Mouse (Mus musculus) intestine, postnatal 0 days (tissue): ENCODE measurements at regions not wholly inside any gene's neighbourhood (a gene's known extent, or its start where the extent isn't known, plus 50 kb on each side); places are given as distances from the start of the nearest gene placed in this dataset.

Experiments
- ATAC-seq: fragments of 200-750 bp; cut with Nextera tagmentation; 2 replicates; pipeline ENCODE4 v1.8.0; 2017; ENCODE audit warnings: mild to moderate bottlenecking, moderate TSS enrichment, moderate library complexity
- H3K27ac ChIP-seq: fragments of 300-500 bp; sonication (generic); 2 replicates; pipeline ENCODE4 v1.5.1; 2014; ENCODE audit warnings: mild to moderate bottlenecking, low read depth, low read length, moderate library complexity
- H3K27me3 ChIP-seq: fragments of 300-500 bp; sonication (generic); replicated peaks from 2 replicates; pipeline ENCODE4 v1.6.1; 2014; ENCODE audit warnings: low read length, mixed read lengths; ENCODE audit not compliant: control insufficient read depth, insufficient read depth
- H3K36me3 ChIP-seq: fragments of 300-500 bp; sonication (generic); 2 replicates; pipeline ENCODE4 v1.6.1; 2014; ENCODE audit warnings: mild to moderate bottlenecking, moderate library complexity; ENCODE audit not compliant: control insufficient read depth, insufficient read depth
- H3K4me1 ChIP-seq: fragments of 300-500 bp; sonication (generic); replicated peaks from 2 replicates; pipeline ENCODE4 v1.6.1; 2014; ENCODE audit warnings: antibody characterized with exemption, low read length, mixed read lengths; ENCODE audit not compliant: control insufficient read depth, insufficient read depth
- H3K4me2 ChIP-seq: fragments of 300-500 bp; sonication (generic); replicated peaks from 2 replicates; pipeline ENCODE4 v1.6.1; 2014; ENCODE audit warnings: low read depth, mild to moderate bottlenecking, moderate library complexity
- H3K4me3 ChIP-seq: fragments of 300-500 bp; sonication (generic); 2 replicates; pipeline ENCODE4 v1.5.1; 2014; ENCODE audit warnings: low read depth, low read length
- H3K9ac ChIP-seq: fragments of 300-500 bp; sonication (generic); 2 replicates; pipeline ENCODE4 v1.6.1; 2014; ENCODE audit warnings: mild to moderate bottlenecking, low read depth, low read length
- H3K9me3 ChIP-seq: fragments of 300-500 bp; sonication (generic); 2 replicates; pipeline ENCODE4 v1.6.1; 2016; ENCODE audit warnings: mixed run types; ENCODE audit not compliant: control insufficient read depth
- CTCF ChIP-seq: sonication (generic); IDR thresholded peaks from 2 replicates; pipeline ENCODE4 v1.5.1; 2016; ENCODE audit warnings: low read depth, mild to moderate bottlenecking, control low read depth, antibody characterized with exemption, moderate library complexity
- WGBS: fragments of 180-500 bp; shearing (Covaris S2); extraction: QIAGEN DNeasy Blood & Tissue Kit; methylation state at CpG from one replicate; pipeline ENCODE4 v1.1.7; 2014; 5-methylcytosine and 5-hydroxymethylcytosine counted together

- ATAC-seq, result no peak
- 0 out of 2 replicates have a peak, but pooled peaks cover 2% of the 10 kb centered on the region for H3K4me1 ChIP-seq
- TF ChIP-seq CTCF, result no peak
- H3K9me3 ChIP-seq, result no peaks in the 10 kb centered on the region
- no peak overlapping the region for H3K4me3 ChIP-seq
- no peak overlapping the region for H3K9ac ChIP-seq
- 68% methylated on average over 3 of the region's 3 CpGs for WGBS
- no peaks in the 10 kb centered on the region for H3K36me3 ChIP-seq
- no peak overlapping the region for H3K27ac ChIP-seq
- H3K4me2 ChIP-seq, result no peak overlapping the region
- no peaks in the 10 kb centered on the region for H3K27me3 ChIP-seq
These were observed 81.4 kb upstream of the Eif4g2 start for GRCm38 (mm10) chr7:111164276-111164675.

DNA sequence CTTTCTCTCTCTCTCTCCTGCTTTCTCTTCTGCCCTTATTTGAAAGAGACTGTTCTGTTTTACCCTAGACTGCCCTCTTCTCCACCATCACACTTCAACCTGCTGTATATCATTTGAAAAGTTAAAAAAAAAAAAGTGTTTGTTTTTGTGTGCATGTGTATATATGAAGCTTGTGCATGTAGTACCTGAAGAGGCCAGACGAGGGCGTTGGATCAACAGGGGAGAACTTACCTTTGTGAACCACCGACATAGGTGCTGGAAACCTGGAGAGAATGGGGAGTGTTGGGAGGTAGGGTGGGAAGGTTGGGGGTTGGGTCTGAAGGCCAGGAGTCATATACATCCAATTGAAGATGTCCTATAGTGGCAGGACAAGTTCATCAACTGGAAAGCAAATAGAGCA lies 81.0 kb upstream of the Eif4g2 start:
- no peaks in the 10 kb centered on the region for H3K9me3 ChIP-seq
- no peaks in the 10 kb centered on the region for H3K36me3 ChIP-seq
- 0 out of 2 replicates have a peak, but pooled peaks cover 2% of the 10 kb centered on the region for H3K4me1 ChIP-seq
- no peak overlapping the region for H3K4me2 ChIP-seq
- no peak overlapping the region for H3K27ac ChIP-seq
- no peak overlapping the region for H3K4me3 ChIP-seq
- no peak overlapping the region for H3K9ac ChIP-seq
- 35% methylated on average over 3 of the region's 3 CpGs for WGBS
- no peak for ATAC-seq
- TF ChIP-seq CTCF, result peak; percentile 56
- no peaks in the 10 kb centered on the region for H3K27me3 ChIP-seq

DNA sequence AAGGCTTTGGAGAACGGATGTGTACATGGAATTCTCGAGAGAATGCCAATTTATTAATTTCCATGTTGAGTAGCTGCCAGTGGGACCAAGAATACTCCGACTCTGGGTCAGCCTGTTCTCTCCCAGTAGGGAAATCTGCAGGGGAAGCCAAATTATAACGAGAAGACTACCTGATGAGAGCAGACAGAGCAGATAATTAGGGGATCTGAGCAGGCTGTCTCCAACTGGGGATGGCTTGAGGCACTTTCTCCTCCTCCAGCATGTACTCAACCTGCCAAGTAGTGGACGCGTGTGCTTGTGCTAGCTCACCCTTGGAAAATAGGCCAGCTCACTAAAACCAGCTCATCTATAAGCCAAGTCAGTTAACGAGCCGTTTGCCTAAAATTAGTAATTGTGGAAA lies 80.5 kb upstream of the Eif4g2 start:
- WGBS, result 86% methylated on average over 8 of the region's 8 CpGs
- no peak for TF ChIP-seq CTCF
- ATAC-seq, result no peak

DNA sequence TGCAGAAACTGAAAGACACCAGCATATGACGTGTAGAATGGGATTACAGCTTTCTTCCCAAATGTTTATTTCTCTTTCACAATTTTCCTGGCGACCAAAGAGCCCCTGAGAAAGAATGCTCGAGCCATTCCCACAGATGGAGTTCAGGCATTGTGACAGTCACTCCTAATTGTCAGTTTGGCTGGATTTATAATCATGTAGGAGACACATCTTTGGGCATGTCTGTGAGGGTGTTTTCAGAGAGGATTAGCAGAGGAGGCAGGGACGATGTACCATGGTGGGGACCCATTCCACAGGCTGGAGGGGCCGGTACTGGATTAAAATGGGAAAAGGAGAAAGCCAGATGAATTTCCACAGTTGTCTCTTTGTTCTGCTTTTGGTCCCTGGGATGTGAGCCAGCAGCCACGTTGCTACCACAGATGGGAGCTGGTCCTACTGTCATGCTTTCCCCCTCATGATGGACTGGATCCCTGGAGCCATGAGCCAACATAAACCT lies 76.0 kb upstream of the Eif4g2 start:
- ATAC-seq, result no peak
- Histone ChIP-seq H3K4me2 (no peak overlapping the region), H3K36me3 (no peaks in the 10 kb centered on the region), H3K27ac (no peak overlapping the region), H3K4me3 (no peak overlapping the region), H3K27me3 (no peaks in the 10 kb centered on the region), H3K9me3 (no peaks in the 10 kb centered on the region), H3K9ac (no peak overlapping the region), H3K4me1 (0 out of 2 replicates have a peak, but pooled peaks cover 8% of the 10 kb centered on the region)
- no peak for TF ChIP-seq CTCF
- 63% methylated on average over 6 of the region's 6 CpGs for WGBS

More for the DNA sequence above, 80.5 kb upstream of the Eif4g2 start:
- Histone ChIP-seq H3K36me3 (no peaks in the 10 kb centered on the region), H3K4me3 (no peak overlapping the region), H3K27me3 (no peaks in the 10 kb centered on the region), H3K4me2 (no peak overlapping the region), H3K27ac (no peak overlapping the region), H3K9ac (no peak overlapping the region), H3K9me3 (no peaks in the 10 kb centered on the region), H3K4me1 (0 out of 2 replicates have a peak, but pooled peaks cover 2% of the 10 kb centered on the region)

DNA sequence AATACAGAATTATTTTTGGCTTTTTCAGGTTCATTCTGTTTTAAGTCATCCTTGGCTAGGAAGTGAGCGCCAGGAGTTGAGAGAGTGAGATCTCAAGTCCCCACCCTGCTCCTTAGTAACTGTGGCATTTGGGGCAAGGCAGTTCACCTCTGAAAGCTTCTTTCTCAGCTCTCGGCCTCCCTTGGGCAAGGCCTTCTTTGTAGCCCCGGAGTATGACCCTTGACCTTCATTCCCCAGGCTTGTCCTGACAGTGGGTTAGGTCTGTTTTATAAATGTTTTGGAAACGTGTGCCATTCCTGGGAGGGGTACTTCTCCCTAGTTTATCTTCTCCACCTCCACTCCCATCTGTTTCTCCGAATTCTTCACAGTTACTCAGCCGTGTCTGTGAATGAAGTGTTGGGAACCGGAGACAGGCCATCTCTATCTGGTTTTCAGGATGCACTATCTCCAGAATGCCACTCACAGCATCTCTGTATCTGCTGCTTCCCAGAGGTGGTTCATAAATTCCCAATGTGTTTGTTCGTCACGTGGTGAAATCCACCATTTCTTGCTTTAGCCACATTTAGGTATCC lies 75.0 kb upstream of the Eif4g2 start:
- Histone ChIP-seq H3K9me3 (no peaks in the 10 kb centered on the region), H3K4me1 (0 out of 2 replicates have a peak, but pooled peaks cover 8% of the 10 kb centered on the region), H3K27ac (no peak overlapping the region), H3K4me3 (no peak overlapping the region), H3K9ac (no peak overlapping the region), H3K27me3 (no peaks in the 10 kb centered on the region), H3K4me2 (no peak overlapping the region), H3K36me3 (no peaks in the 10 kb centered on the region)
- TF ChIP-seq CTCF, result no peak
- 63% methylated on average over 9 of the region's 9 CpGs for WGBS
- ATAC-seq, result no peak

DNA sequence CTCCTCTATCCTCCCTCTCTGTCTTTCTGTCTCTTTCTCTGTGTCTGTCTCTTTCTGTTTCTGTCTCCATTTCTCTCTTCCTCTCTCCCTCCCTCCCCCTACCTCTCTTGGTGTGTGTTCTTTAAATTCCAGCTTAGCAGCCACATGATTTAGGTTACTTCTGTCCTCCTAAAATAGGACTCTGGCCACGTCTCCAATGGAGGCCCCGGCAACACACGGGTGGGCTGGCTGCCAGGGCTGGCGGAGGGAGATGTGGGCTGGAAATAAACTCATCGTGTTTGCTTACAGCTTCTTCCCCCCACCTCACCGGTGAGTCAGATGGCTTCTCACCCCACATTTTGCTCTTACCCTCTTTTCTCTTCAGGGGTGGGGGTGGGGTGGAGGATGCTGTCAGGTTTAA lies 74.5 kb upstream of the Eif4g2 start:
- Histone ChIP-seq H3K9me3 (no peaks in the 10 kb centered on the region), H3K4me1 (0 out of 2 replicates have a peak, but pooled peaks cover 8% of the 10 kb centered on the region), H3K36me3 (no peaks in the 10 kb centered on the region), H3K27me3 (no peaks in the 10 kb centered on the region), H3K4me3 (no peak overlapping the region), H3K9ac (no peak overlapping the region), H3K4me2 (no peak overlapping the region), H3K27ac (no peak overlapping the region)
- no peak for TF ChIP-seq CTCF
- ATAC-seq, result no peak
- 24% methylated on average over 6 of the region's 6 CpGs for WGBS
